Mouse (Mus musculus): ENCODE data around the gene Setd6. TPM values are rescaled to one million over a fixed set of nuclear protein-coding genes. Genes with fewer than 3 reads are reported as not detected.

Setd6 gene
- 12.4 and 13.6 TPM in 2 replicates for polyA plus RNA-seq (2015; fragmentation: Nextera tagmentation; extraction: Ambion mirVana)

DNA sequence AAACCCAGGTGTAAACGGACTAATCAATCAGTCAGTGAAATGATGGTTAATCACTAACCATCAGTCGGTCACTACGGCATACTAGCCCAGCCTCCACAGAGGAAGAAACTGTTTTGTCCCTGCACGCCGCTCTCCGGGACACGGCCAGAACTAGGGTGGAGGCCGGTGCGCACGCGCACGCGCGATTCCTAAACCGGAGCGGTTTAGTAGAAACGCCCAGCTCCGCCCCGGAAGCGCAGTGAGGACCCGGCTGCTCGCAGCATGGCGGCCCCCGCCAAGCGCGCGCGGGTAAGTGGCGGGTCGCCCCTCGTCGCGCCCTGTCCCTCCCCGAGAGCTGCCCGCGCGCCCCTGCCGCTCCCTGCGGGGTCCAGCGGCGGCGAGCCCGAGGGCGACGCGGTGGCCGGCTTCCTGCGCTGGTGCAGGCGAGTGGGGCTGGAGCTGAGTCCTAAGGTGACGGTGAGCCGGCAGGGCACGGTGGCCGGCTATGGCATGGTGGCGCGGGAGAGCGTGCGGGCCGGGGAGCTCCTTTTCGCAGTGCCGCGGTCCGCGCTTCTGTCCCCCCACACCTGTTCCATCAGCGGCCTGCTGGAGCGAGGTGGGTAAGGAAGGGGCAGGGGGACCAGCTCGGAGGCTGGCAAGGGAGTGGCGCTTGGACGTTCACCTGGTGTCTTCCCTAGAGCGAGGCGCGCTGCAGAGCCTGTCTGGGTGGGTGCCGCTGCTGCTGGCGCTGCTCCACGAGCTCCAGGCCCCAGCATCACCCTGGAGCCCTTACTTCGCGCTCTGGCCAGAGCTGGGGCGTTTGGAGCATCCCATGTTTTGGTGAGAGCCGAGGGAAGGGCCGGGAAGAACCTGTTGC, at the start of gene Setd6:
Gene Setd6, plus strand, starts transcription at position 206 of the 856 bp plus-strand sequence.
- Histone ChIP-seq H3K9ac (ENCODE audit: low read depth, low read length) (peak within 1 kb of the TSS; percentile 85), H3K4me3 (ENCODE audit: low read depth, low read length) (peak within 1 kb of the TSS; percentile 95), H3K4me1 (ENCODE audit: control insufficient read depth, low read depth, low read length) (peaks cover 29% of the 10 kb centered on the region), H3K4me2 (ENCODE audit: low read depth, low read length) (peak within 1 kb of the TSS; percentile 90), H3K27ac (ENCODE audit: low read length) (peak within 1 kb of the TSS; percentile 83), H3K9me3 (replicated peaks; ENCODE audit: control insufficient read depth, low read length) (no peaks in the 10 kb centered on the region), H3K27me3 (ENCODE audit: control insufficient read depth, insufficient read depth, low read depth, low read length) (no peaks in the 10 kb centered on the region), H3K36me3 (ENCODE audit: control insufficient read depth, insufficient read depth) (peaks cover 18% of the 10 kb centered on the region)
- ATAC-seq (ENCODE audit: low read depth), result peak; percentile 89
- under 1% methylated on average over 79 of the region's 79 CpGs for WGBS (ENCODE audit: insufficient replicate concordance)

DNA sequence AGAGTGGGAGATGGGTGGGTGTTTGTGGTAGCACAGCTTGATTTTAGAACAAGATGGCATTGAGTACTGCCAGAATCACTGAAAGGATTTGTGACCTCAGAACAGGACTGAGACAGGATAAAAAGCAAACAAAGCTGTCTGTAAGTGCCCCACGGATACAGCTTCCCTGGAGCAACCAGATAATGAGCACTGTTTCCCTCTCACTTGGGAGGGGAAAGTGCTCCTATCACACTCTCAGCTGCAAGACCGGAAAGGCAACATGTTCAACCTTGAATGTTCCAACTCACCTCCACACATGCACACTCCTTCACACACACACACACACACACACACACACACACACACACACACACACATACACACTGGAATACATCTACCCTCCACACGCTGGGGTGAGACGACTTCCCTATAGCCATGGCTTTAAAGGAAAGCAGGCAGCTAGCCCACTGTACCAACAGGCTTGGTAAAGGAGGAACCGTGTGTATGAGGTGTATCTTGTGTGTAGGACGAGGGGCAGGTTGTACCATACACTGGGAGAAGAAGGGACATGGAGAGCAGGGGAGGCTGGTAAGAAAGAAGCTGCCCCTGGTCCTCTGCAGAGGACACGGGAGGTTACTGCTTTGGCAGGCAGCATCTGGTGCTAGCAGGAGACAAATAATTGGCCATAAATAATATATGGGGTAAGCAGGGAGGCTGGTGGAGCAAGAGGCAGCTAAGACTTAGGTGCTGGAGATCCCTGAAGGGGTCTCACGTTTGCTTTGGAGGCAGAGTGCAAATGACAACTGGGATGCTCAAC, 47.3 kb upstream of the Setd6 start:
- Histone ChIP-seq H3K27ac (ENCODE audit: low read length) (no peak overlapping the region), H3K36me3 (ENCODE audit: control insufficient read depth, insufficient read depth) (no peaks in the 10 kb centered on the region), H3K27me3 (ENCODE audit: control insufficient read depth, insufficient read depth, low read depth, low read length) (peaks cover 4% of the 10 kb centered on the region), H3K9me3 (replicated peaks; ENCODE audit: control insufficient read depth, low read length) (no peaks in the 10 kb centered on the region), H3K9ac (ENCODE audit: low read depth, low read length) (no peak overlapping the region), H3K4me2 (ENCODE audit: low read depth, low read length) (no peak overlapping the region), H3K4me1 (ENCODE audit: control insufficient read depth, low read depth, low read length) (no peaks in the 10 kb centered on the region), H3K4me3 (ENCODE audit: low read depth, low read length) (no peak overlapping the region)
- WGBS (ENCODE audit: insufficient replicate concordance), result 40% methylated on average over 8 of the region's 8 CpGs
- no peak for ATAC-seq (ENCODE audit: low read depth)

- Histone ChIP-seq H3K9me3 (replicated peaks; ENCODE audit: control insufficient read depth, low read length) (no peaks in the 10 kb centered on the region), H3K27me3 (ENCODE audit: control insufficient read depth, insufficient read depth, low read depth, low read length) (peaks cover 5% of the 10 kb centered on the region), H3K36me3 (ENCODE audit: control insufficient read depth, insufficient read depth) (no peaks in the 10 kb centered on the region), H3K4me3 (ENCODE audit: low read depth, low read length) (no peak overlapping the region), H3K27ac (ENCODE audit: low read length) (no peak overlapping the region), H3K4me2 (ENCODE audit: low read depth, low read length) (no peak overlapping the region), H3K9ac (ENCODE audit: low read depth, low read length) (no peak overlapping the region), H3K4me1 (ENCODE audit: control insufficient read depth, low read depth, low read length) (no peaks in the 10 kb centered on the region)
- no peak for ATAC-seq (ENCODE audit: low read depth)
- 47% methylated on average over 2 of the region's 2 CpGs for WGBS (ENCODE audit: insufficient replicate concordance)
Observed at GRCm38 (mm10) chr8:95669967-95670366, 45.7 kb upstream of the Setd6 start.

DNA sequence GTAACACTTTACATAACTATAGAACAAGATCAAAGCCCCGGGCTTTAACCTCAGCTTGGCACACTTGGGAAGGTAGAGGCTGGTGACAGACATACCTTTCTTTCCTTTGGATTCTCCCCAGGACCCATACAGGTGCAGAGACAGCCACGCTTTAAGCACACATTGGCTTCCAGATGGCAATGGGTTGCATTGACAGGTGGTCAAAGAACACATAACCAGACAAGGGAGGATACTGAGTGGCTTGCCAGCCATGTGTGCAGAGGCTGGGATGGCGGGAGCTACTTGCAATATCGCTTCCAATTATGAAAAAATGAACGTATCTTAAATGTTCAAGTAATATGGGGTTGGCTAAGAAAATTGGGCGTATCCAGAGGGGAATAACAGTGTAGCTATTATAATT, 43.8 kb upstream of the Setd6 start:
- H3K9me3 ChIP-seq (replicated peaks; ENCODE audit: control insufficient read depth, low read length), result no peaks in the 10 kb centered on the region
- no peaks in the 10 kb centered on the region for H3K36me3 ChIP-seq (ENCODE audit: control insufficient read depth, insufficient read depth)
- H3K4me1 ChIP-seq (ENCODE audit: control insufficient read depth, low read depth, low read length), result no peaks in the 10 kb centered on the region
- no peak overlapping the region for H3K27ac ChIP-seq (ENCODE audit: low read length)
- H3K4me3 ChIP-seq (ENCODE audit: low read depth, low read length), result no peak overlapping the region
- H3K9ac ChIP-seq (ENCODE audit: low read depth, low read length), result no peak overlapping the region
- H3K27me3 ChIP-seq (ENCODE audit: control insufficient read depth, insufficient read depth, low read depth, low read length), result peaks cover 19% of the 10 kb centered on the region
- H3K4me2 ChIP-seq (ENCODE audit: low read depth, low read length), result no peak overlapping the region
- ATAC-seq (ENCODE audit: low read depth), result no peak
- 68% methylated on average over 6 of the region's 6 CpGs for WGBS (ENCODE audit: insufficient replicate concordance)

- H3K9me3 ChIP-seq (replicated peaks; ENCODE audit: control insufficient read depth, low read length), result no peaks in the 10 kb centered on the region
- ATAC-seq (ENCODE audit: low read depth), result no peak
- 35% methylated on average over 5 of the region's 5 CpGs for WGBS (ENCODE audit: insufficient replicate concordance)
- no peaks in the 10 kb centered on the region; the same call in 1 of the 2 replicates for H3K4me1 ChIP-seq (ENCODE audit: control insufficient read depth, low read depth, low read length)
- H3K9ac ChIP-seq (ENCODE audit: low read depth, low read length), result no peak overlapping the region
- peaks cover 28% of the 10 kb centered on the region for H3K27me3 ChIP-seq (ENCODE audit: control insufficient read depth, insufficient read depth, low read depth, low read length)
- H3K4me3 ChIP-seq (ENCODE audit: low read depth, low read length), result no peak overlapping the region
- H3K36me3 ChIP-seq (ENCODE audit: control insufficient read depth, insufficient read depth), result no peaks in the 10 kb centered on the region
- no peak overlapping the region for H3K27ac ChIP-seq (ENCODE audit: low read length)
- H3K4me2 ChIP-seq (ENCODE audit: low read depth, low read length), result no peak overlapping the region
Observed at GRCm38 (mm10) chr8:95672811-95673210, 42.9 kb upstream of the Setd6 start.

DNA sequence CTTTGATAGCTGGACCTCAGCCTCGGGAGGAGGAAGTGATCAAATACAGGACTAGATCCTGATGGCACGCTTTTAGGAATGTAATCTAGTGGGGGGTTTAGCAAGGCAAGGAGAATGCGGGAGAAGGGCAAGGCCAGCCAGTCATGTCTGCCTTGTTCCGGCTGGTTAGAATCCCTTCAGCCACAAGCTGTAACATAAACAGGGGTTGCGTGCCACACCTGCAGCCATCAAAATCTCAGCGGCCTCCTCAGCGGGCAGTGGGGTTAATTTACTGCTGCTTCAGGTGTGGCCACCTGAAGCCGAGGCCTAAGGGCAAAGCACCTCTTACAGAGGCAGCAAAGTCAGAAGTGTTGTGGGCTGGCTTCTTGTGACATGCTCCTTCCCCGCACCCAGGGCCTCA, 39.0 kb upstream of the Setd6 start, which contains the start of gene Ndrg4:
Gene Ndrg4, plus strand, starts transcription at position 350 of the 400 bp plus-strand sequence.
- no peaks in the 10 kb centered on the region; the same call in 1 of the 2 replicates for H3K4me1 ChIP-seq (ENCODE audit: control insufficient read depth, low read depth, low read length)
- peak within 1 kb of the TSS; percentile 67 for H3K4me2 ChIP-seq (ENCODE audit: low read depth, low read length)
- H3K27me3 ChIP-seq (ENCODE audit: control insufficient read depth, insufficient read depth, low read depth, low read length), result peaks cover 58% of the 10 kb centered on the region
- H3K9ac ChIP-seq (ENCODE audit: low read depth, low read length), result no peak within 1 kb of the TSS
- H3K9me3 ChIP-seq (replicated peaks; ENCODE audit: control insufficient read depth, low read length), result no peaks in the 10 kb centered on the region
- no peaks in the 10 kb centered on the region for H3K36me3 ChIP-seq (ENCODE audit: control insufficient read depth, insufficient read depth)
- WGBS (ENCODE audit: insufficient replicate concordance), result 40% methylated on average over 9 of the region's 9 CpGs
- no peak within 1 kb of the TSS for H3K27ac ChIP-seq (ENCODE audit: low read length)
- no peak for ATAC-seq (ENCODE audit: low read depth)
- H3K4me3 ChIP-seq (ENCODE audit: low read depth, low read length), result peak within 1 kb of the TSS; percentile 49

GRCm38 (mm10) chr8:95677591-95678023, 38.1 kb upstream of the Setd6 start:
- no peak overlapping the region for H3K27ac ChIP-seq (ENCODE audit: low read length)
- H3K36me3 ChIP-seq (ENCODE audit: control insufficient read depth, insufficient read depth), result no peaks in the 10 kb centered on the region
- no peak overlapping the region for H3K9ac ChIP-seq (ENCODE audit: low read depth, low read length)
- H3K4me2 ChIP-seq (ENCODE audit: low read depth, low read length), result peak overlapping the region; percentile 67
- 2% methylated on average over 39 of the region's 48 CpGs for WGBS (ENCODE audit: insufficient replicate concordance)
- no peaks in the 10 kb centered on the region for H3K9me3 ChIP-seq (replicated peaks; ENCODE audit: control insufficient read depth, low read length)
- H3K27me3 ChIP-seq (ENCODE audit: control insufficient read depth, insufficient read depth, low read depth, low read length), result peaks cover 62% of the 10 kb centered on the region
- no peak for ATAC-seq (ENCODE audit: low read depth)
- H3K4me3 ChIP-seq (ENCODE audit: low read depth, low read length), result peak overlapping the region; percentile 49
- no peaks in the 10 kb centered on the region; the same call in 1 of the 2 replicates for H3K4me1 ChIP-seq (ENCODE audit: control insufficient read depth, low read depth, low read length)

- peaks cover 60% of the 10 kb centered on the region for H3K27me3 ChIP-seq (ENCODE audit: control insufficient read depth, insufficient read depth, low read depth, low read length)
- H3K4me2 ChIP-seq (ENCODE audit: low read depth, low read length), result peak overlapping the region; percentile 67
- peak overlapping the region; percentile 49 for H3K4me3 ChIP-seq (ENCODE audit: low read depth, low read length)
- under 1% methylated on average over 62 of the region's 70 CpGs for WGBS (ENCODE audit: insufficient replicate concordance)
- H3K27ac ChIP-seq (ENCODE audit: low read length), result no peak overlapping the region
- H3K9me3 ChIP-seq (replicated peaks; ENCODE audit: control insufficient read depth, low read length), result no peaks in the 10 kb centered on the region
- no peak overlapping the region for H3K9ac ChIP-seq (ENCODE audit: low read depth, low read length)
- ATAC-seq (ENCODE audit: low read depth), result no peak
- H3K36me3 ChIP-seq (ENCODE audit: control insufficient read depth, insufficient read depth), result no peaks in the 10 kb centered on the region
- H3K4me1 ChIP-seq (ENCODE audit: control insufficient read depth, low read depth, low read length), result no peaks in the 10 kb centered on the region; the same call in 1 of the 2 replicates
Observed at GRCm38 (mm10) chr8:95678024-95678611, 37.6 kb upstream of the Setd6 start.

All from liver, embryonic 16.5 days (tissue).